Mouse (Mus musculus): Measurements from ENCODE around the gene Nmu. TPM values are rescaled to one million over a fixed set of nuclear protein-coding genes. Genes with fewer than 3 reads are reported as not detected.

Nmu gene
- total and polyA plus RNA-seq, 3 experiments, result not detected

GRCm38 (mm10) chr5:76381836-76382235 is 18.2 kb upstream of the Nmu start:
- ATAC-seq (ENCODE audit: extremely low read depth, insufficient number of reproducible peaks, low FRiP score, poor library complexity, severe bottlenecking), result no peak
- Histone ChIP-seq H3K4me1 (ENCODE audit: insufficient read depth, low read depth, low read length) (no peaks in the 10 kb centered on the region), H3K36me3 (replicated peaks) (no peaks in the 10 kb centered on the region), H3K4me3 (ENCODE audit: low read depth, low read length) (no peak overlapping the region), H3K9me3 (replicated peaks) (no peaks in the 10 kb centered on the region), H3K27me3 (ENCODE audit: insufficient read depth, low read length) (peaks cover 2% of the 10 kb centered on the region)
- TF ChIP-seq TAL1 (conservative IDR thresholded peaks at IDR 0.05; ENCODE audit: low read depth, low read length), result no peak
- no peak for TF ChIP-seq CTCF (IDR thresholded peaks at IDR 0.05; ENCODE audit: low read depth, low read length)
- TF ChIP-seq GATA1 (IDR thresholded peaks at IDR 0.05; ENCODE audit: borderline replicate concordance, low read length), result no peak
- TF ChIP-seq GATA2 (IDR thresholded peaks at IDR 0.05; ENCODE audit: borderline replicate concordance, low read depth, low read length), result no peak
- no peak for TF ChIP-seq POLR2AphosphoS5 (IDR thresholded peaks at IDR 0.05; ENCODE audit: insufficient replicate concordance, low read depth, low read length)
- no peak for DNase-seq (ENCODE audit: low spot score)

- no peak for TF ChIP-seq CTCF (IDR thresholded peaks at IDR 0.05; ENCODE audit: low read depth, low read length)
- TF ChIP-seq POLR2AphosphoS5 (IDR thresholded peaks at IDR 0.05; ENCODE audit: insufficient replicate concordance, low read depth, low read length), result no peak
- TF ChIP-seq GATA1 (IDR thresholded peaks at IDR 0.05; ENCODE audit: borderline replicate concordance, low read length), result no peak
- H3K4me3 ChIP-seq (ENCODE audit: low read depth, low read length), result no peak overlapping the region
- no peak for ATAC-seq (ENCODE audit: extremely low read depth, insufficient number of reproducible peaks, low FRiP score, poor library complexity, severe bottlenecking)
- H3K36me3 ChIP-seq (replicated peaks), result no peaks in the 10 kb centered on the region
- no peak for DNase-seq (ENCODE audit: low spot score)
- H3K4me1 ChIP-seq (ENCODE audit: insufficient read depth, low read depth, low read length), result no peaks in the 10 kb centered on the region
- no peaks in the 10 kb centered on the region for H3K9me3 ChIP-seq (replicated peaks)
- peaks cover 2% of the 10 kb centered on the region for H3K27me3 ChIP-seq (ENCODE audit: insufficient read depth, low read length)
Observed at GRCm38 (mm10) chr5:76379216-76379615, 15.6 kb upstream of the Nmu start.

GRCm38 (mm10) chr5:76369215-76369840 is 5.7 kb upstream of the Nmu start:
- TF ChIP-seq POLR2AphosphoS5 (IDR thresholded peaks at IDR 0.05; ENCODE audit: insufficient replicate concordance, low read depth, low read length) (no peak), TAL1 (conservative IDR thresholded peaks at IDR 0.05; ENCODE audit: low read depth, low read length) (no peak), GATA1 (IDR thresholded peaks at IDR 0.05; ENCODE audit: borderline replicate concordance, low read length) (no peak), GATA2 (IDR thresholded peaks at IDR 0.05; ENCODE audit: borderline replicate concordance, low read depth, low read length) (no peak), CTCF (IDR thresholded peaks at IDR 0.05; ENCODE audit: low read depth, low read length) (no peak)
- no peaks in the 10 kb centered on the region for H3K9me3 ChIP-seq (replicated peaks)
- H3K4me1 ChIP-seq (ENCODE audit: insufficient read depth, low read depth, low read length), result no peaks in the 10 kb centered on the region
- peaks cover 3% of the 10 kb centered on the region; the same call in 1 of the 2 replicates for H3K27me3 ChIP-seq (ENCODE audit: insufficient read depth, low read length)
- no peaks in the 10 kb centered on the region for H3K36me3 ChIP-seq (replicated peaks)
- no peak for DNase-seq (ENCODE audit: low spot score)
- ATAC-seq (ENCODE audit: extremely low read depth, insufficient number of reproducible peaks, low FRiP score, poor library complexity, severe bottlenecking), result no peak
- no peak overlapping the region for H3K4me3 ChIP-seq (ENCODE audit: low read depth, low read length)

- no peak for TF ChIP-seq CTCF (IDR thresholded peaks at IDR 0.05; ENCODE audit: low read depth, low read length)
- TF ChIP-seq TAL1 (conservative IDR thresholded peaks at IDR 0.05; ENCODE audit: low read depth, low read length), result no peak
- no peak for TF ChIP-seq GATA2 (IDR thresholded peaks at IDR 0.05; ENCODE audit: borderline replicate concordance, low read depth, low read length)
- no peak for TF ChIP-seq POLR2AphosphoS5 (IDR thresholded peaks at IDR 0.05; ENCODE audit: insufficient replicate concordance, low read depth, low read length)
- TF ChIP-seq GATA1 (IDR thresholded peaks at IDR 0.05; ENCODE audit: borderline replicate concordance, low read length), result no peak
- no peak overlapping the region for H3K4me3 ChIP-seq (ENCODE audit: low read depth, low read length)
- H3K9me3 ChIP-seq (replicated peaks), result no peaks in the 10 kb centered on the region
- H3K4me1 ChIP-seq (ENCODE audit: insufficient read depth, low read depth, low read length), result no peaks in the 10 kb centered on the region
- DNase-seq (ENCODE audit: low spot score) (no peak), ATAC-seq (ENCODE audit: extremely low read depth, insufficient number of reproducible peaks, low FRiP score, poor library complexity, severe bottlenecking) (no peak)
- H3K27me3 ChIP-seq (ENCODE audit: insufficient read depth, low read length), result peaks cover 6% of the 10 kb centered on the region
- no peaks in the 10 kb centered on the region for H3K36me3 ChIP-seq (replicated peaks)
Observed at GRCm38 (mm10) chr5:76365406-76365805, 1.8 kb upstream of the Nmu start.

- ATAC-seq (ENCODE audit: extremely low read depth, insufficient number of reproducible peaks, low FRiP score, poor library complexity, severe bottlenecking), result no peak
- peaks cover 6% of the 10 kb centered on the region for H3K27me3 ChIP-seq (ENCODE audit: insufficient read depth, low read length)
- H3K9me3 ChIP-seq (replicated peaks), result no peaks in the 10 kb centered on the region
- no peaks in the 10 kb centered on the region for H3K36me3 ChIP-seq (replicated peaks)
- DNase-seq (ENCODE audit: low spot score), result no peak
- H3K4me3 ChIP-seq (ENCODE audit: low read depth, low read length), result no peak overlapping the region
- no peaks in the 10 kb centered on the region for H3K4me1 ChIP-seq (ENCODE audit: insufficient read depth, low read depth, low read length)
- TF ChIP-seq CTCF (IDR thresholded peaks at IDR 0.05; ENCODE audit: low read depth, low read length), result no peak
- TF ChIP-seq TAL1 (conservative IDR thresholded peaks at IDR 0.05; ENCODE audit: low read depth, low read length), result no peak
- no peak for TF ChIP-seq GATA1 (IDR thresholded peaks at IDR 0.05; ENCODE audit: borderline replicate concordance, low read length)
- TF ChIP-seq POLR2AphosphoS5 (IDR thresholded peaks at IDR 0.05; ENCODE audit: insufficient replicate concordance, low read depth, low read length), result no peak
- TF ChIP-seq GATA2 (IDR thresholded peaks at IDR 0.05; ENCODE audit: borderline replicate concordance, low read depth, low read length), result no peak
Observed at GRCm38 (mm10) chr5:76360786-76361185, 2.8 kb downstream of the Nmu start.

GRCm38 (mm10) chr5:76360057-76360456 is 3.5 kb downstream of the Nmu start:
- TF ChIP-seq TAL1 (conservative IDR thresholded peaks at IDR 0.05; ENCODE audit: low read depth, low read length), result no peak
- no peak for TF ChIP-seq POLR2AphosphoS5 (IDR thresholded peaks at IDR 0.05; ENCODE audit: insufficient replicate concordance, low read depth, low read length)
- no peak for TF ChIP-seq CTCF (IDR thresholded peaks at IDR 0.05; ENCODE audit: low read depth, low read length)
- TF ChIP-seq GATA1 (IDR thresholded peaks at IDR 0.05; ENCODE audit: borderline replicate concordance, low read length), result no peak
- no peak for TF ChIP-seq GATA2 (IDR thresholded peaks at IDR 0.05; ENCODE audit: borderline replicate concordance, low read depth, low read length)
- no peaks in the 10 kb centered on the region for H3K4me1 ChIP-seq (ENCODE audit: insufficient read depth, low read depth, low read length)
- peaks cover 4% of the 10 kb centered on the region for H3K27me3 ChIP-seq (ENCODE audit: insufficient read depth, low read length)
- no peak overlapping the region for H3K4me3 ChIP-seq (ENCODE audit: low read depth, low read length)
- no peaks in the 10 kb centered on the region for H3K9me3 ChIP-seq (replicated peaks)
- DNase-seq (ENCODE audit: low spot score) (no peak), ATAC-seq (ENCODE audit: extremely low read depth, insufficient number of reproducible peaks, low FRiP score, poor library complexity, severe bottlenecking) (no peak)
- no peaks in the 10 kb centered on the region for H3K36me3 ChIP-seq (replicated peaks)

All from G1E (cell line).